Mouse (Mus musculus) neutrophil, adult 59 days (primary cell): Measurements from ENCODE around the gene Gm27235. TPM values are rescaled to one million over a fixed set of nuclear protein-coding genes. Genes with fewer than 3 reads are reported as not detected.

Experiments
- total RNA-seq, 2 experiments: library from RNA; stranded (reverse); gene quantifications; 1 replicate in 1 of 2; 2 replicates in 1 of 2; pipeline ENCODE4 v1.2.4; 2023

Gene Gm27235
- total RNA-seq, result not detected

DNA sequence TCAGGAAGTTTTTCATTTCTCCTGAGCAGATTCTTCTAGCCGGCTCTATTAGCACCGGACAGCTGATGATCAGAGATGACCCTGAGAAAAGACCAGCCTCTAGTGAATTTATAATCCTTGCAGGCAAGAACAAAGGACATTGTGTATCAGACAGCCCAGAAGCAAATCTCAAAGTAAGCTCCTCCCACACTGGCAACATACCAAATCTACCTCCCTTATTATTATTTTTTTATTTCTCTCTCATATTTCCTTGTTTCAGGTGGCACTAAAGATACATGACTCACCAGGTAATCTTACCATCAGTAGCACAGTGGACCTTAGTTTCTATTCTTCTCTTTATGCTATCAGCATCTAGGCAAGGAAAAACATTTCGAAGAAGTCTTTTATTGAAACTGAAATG is at the start of gene Gm27235, which contains the start of gene D730048I06Rik:
Gm27235 (minus strand) TSS at position 101 of the 400 bp plus-strand sequence.
D730048I06Rik (minus strand) TSS at position 112 of the 400 bp plus-strand sequence.

GRCm38 (mm10) chr9:35778009-35778408 is 11.9 kb downstream of the Gm27235 start, which contains the start of gene Gm17727:
Gm17727 (minus strand) TSS chr9:35778109.

GRCm38 (mm10) chr9:35740749-35741148 is 49.2 kb downstream of the Gm27235 start, which contains the start of gene Gm17677:
Gm17677 (plus strand) TSS chr9:35741049.

Other genes starting within 250 kb of the Gm27235 start
- under 1 TPM; 0.11 to 0.13 TPM for gene Ddx25, start 231.6 kb downstream of the Gm27235 start, total RNA-seq
- 1 to 10 TPM; 3.0 to 4.4 TPM for gene Pus3, start 231.5 kb downstream of the Gm27235 start, total RNA-seq
- gene Pate2, start 219.8 kb downstream of the Gm27235 start, total RNA-seq, result not detected
- gene Hyls1, start 219.7 kb downstream of the Gm27235 start, total RNA-seq, result 1 to 10 TPM; 6.7 to 8.3 TPM
- not detected for gene Pate4, start 178.2 kb downstream of the Gm27235 start, total RNA-seq
- not detected for gene Pate3, start 141.9 kb downstream of the Gm27235 start, total RNA-seq
- not detected for gene Pate1, start 102.7 kb downstream of the Gm27235 start, total RNA-seq
- gene Gm17677, start 49.1 kb downstream of the Gm27235 start, total RNA-seq, result not detected
- not detected for gene Gm17727, start 12.0 kb downstream of the Gm27235 start, total RNA-seq
- not detected for gene D730048I06Rik, start within 50 bp of the Gm27235 start, total RNA-seq
- not detected for gene 9230110F15Rik, start 54.0 kb upstream of the Gm27235 start, total RNA-seq
- not detected for gene 9230113P08Rik, start 118.3 kb upstream of the Gm27235 start, total RNA-seq